Mouse (Mus musculus): Measurements from ENCODE around the gene Pomp. TPM values are rescaled to one million over a fixed set of nuclear protein-coding genes. Genes with fewer than 3 reads are reported as not detected.

Pomp gene
- total RNA-seq, 2 experiments from 2014 or later, result 151 to 173 TPM

- DNase-seq (ENCODE audit: low spot score in 2 of 2), result no peak
These were observed 38.0 kb downstream of the Pomp start for GRCm38 (mm10) chr5:147898254-147898653.

- no peak for DNase-seq (ENCODE audit: low spot score in 2 of 2)
These were observed 38.8 kb downstream of the Pomp start for GRCm38 (mm10) chr5:147898968-147899549.

GRCm38 (mm10) chr5:147902008-147902757 is 41.9 kb downstream of the Pomp start:
- no peak for DNase-seq (ENCODE audit: low spot score in 2 of 2)

GRCm38 (mm10) chr5:147903166-147903565 is 42.9 kb downstream of the Pomp start:
- no peak for DNase-seq (ENCODE audit: low spot score in 2 of 2)

GRCm38 (mm10) chr5:147907144-147907543 is 46.9 kb downstream of the Pomp start:
- DNase-seq (ENCODE audit: low spot score in 2 of 2), result no peak

- no peak for DNase-seq (ENCODE audit: low spot score in 2 of 2)
These were observed 47.6 kb downstream of the Pomp start for GRCm38 (mm10) chr5:147907851-147908250.

- DNase-seq (ENCODE audit: low spot score in 2 of 2), result peak in 1 of 2 experiments; percentile 17
These were observed 50.7 kb downstream of the Pomp start for GRCm38 (mm10) chr5:147910807-147911509.

GRCm38 (mm10) chr5:147911744-147912143 is 51.5 kb downstream of the Pomp start:
- no peak for DNase-seq (ENCODE audit: low spot score in 2 of 2)

- DNase-seq (ENCODE audit: low spot score in 2 of 2), result no peak
These were observed 53.1 kb downstream of the Pomp start for GRCm38 (mm10) chr5:147913241-147913842.

- DNase-seq (ENCODE audit: low spot score in 2 of 2), result no peak
These were observed 54.8 kb downstream of the Pomp start for GRCm38 (mm10) chr5:147915038-147915566.

- DNase-seq (ENCODE audit: low spot score in 2 of 2), result no peak
These were observed 55.9 kb downstream of the Pomp start for GRCm38 (mm10) chr5:147916171-147916570.

- DNase-seq (ENCODE audit: low spot score in 2 of 2), result no peak
These were observed 58.0 kb downstream of the Pomp start for GRCm38 (mm10) chr5:147918044-147918846.

GRCm38 (mm10) chr5:147924621-147925020 is 64.4 kb downstream of the Pomp start:
- DNase-seq (ENCODE audit: low spot score in 2 of 2), result no peak

Other genes starting within 250 kb of the Pomp start
- 10 to 100 TPM; 27.0 to 29.0 TPM for gene Flt1, start 134.4 kb upstream of the Pomp start, total RNA-seq (2021)
- gene Slc46a3, start 34.4 kb downstream of the Pomp start, total RNA-seq (2021), result 1 to 10 TPM; 6.6 to 6.8 TPM
- 10 to 100 TPM; 35.3 to 40.3 TPM for gene Mtus2, start 96.9 kb downstream of the Pomp start, total RNA-seq (2021)